Mouse (Mus musculus) kidney, embryonic 16.5 days (tissue): ENCODE data around the gene Tomm20. TPM values are rescaled to one million over a fixed set of nuclear protein-coding genes. Genes with fewer than 3 reads are reported as not detected.

Experiments used
- polyA plus RNA-seq: library from polyadenylated mRNA; unstranded; fragments of >200 nt; fragmentation: Nextera tagmentation; extraction: Ambion mirVana; gene quantifications from 2 replicates; pipeline ENCODE4 v1.2.1, GENCODE M21; 2015

The Tomm20 gene
- polyA plus RNA-seq, 1 experiment from 2014 or later, result 258 TPM

Other genes starting within 250 kb of the Tomm20 start
- 20.1 and 20.5 TPM in 2 replicates for gene Rbm34, start 25.2 kb upstream of the Tomm20 start, polyA plus RNA-seq
- gene Pard3, start 118.0 kb upstream of the Tomm20 start, polyA plus RNA-seq, result 25.5 and 28.7 TPM in 2 replicates